Mouse (Mus musculus): ENCODE data around the gene Stambpl1. TPM values are rescaled to one million over a fixed set of nuclear protein-coding genes. Genes with fewer than 3 reads are reported as not detected.

Gene Stambpl1
- total and polyA plus RNA-seq, 2 experiments from 2014 or later = 7.4 to 9.4 TPM

DNA sequence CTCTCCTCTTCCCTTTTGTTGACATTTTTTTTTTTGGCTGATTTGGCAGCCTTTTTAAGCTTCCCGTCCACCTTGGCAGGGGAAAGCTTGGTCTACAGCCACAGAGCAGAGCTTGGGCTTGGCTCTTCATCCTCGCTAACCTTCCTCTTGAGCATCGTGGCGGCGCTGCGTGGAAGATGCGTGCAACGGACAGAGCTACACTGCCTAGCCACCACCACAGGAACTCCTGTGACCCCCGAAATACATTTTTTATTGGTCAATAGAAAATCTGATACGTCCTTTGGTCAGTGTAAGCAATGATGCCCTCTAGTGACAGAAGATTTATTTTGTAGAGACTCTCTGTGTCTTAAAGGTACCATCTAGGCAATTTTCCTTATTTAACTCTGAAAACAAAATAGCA is 92.4 kb downstream of the Stambpl1 start:
- peak; percentile 30 for DNase-seq (ENCODE audit: low spot score)
- TF ChIP-seq CTCF (IDR thresholded peaks at IDR 0.05; ENCODE audit: low read depth) (peak; percentile 47), EP300 (IDR thresholded peaks at IDR 0.05; ENCODE audit: low read depth) (no peak)
- no peak for ATAC-seq (ENCODE audit: insufficient read depth, low read depth)
- WGBS = 36% methylated on average over 10 of the region's 10 CpGs
- H3K9me3 ChIP-seq (replicated peaks; ENCODE audit: control insufficient read depth, low read length) = no peaks in the 10 kb centered on the region
- H3K4me1 ChIP-seq (ENCODE audit: control insufficient read depth, insufficient read depth) = no peaks in the 10 kb centered on the region
- no peak overlapping the region for H3K9ac ChIP-seq (replicated peaks; ENCODE audit: low read depth, low read length)
- H3K36me3 ChIP-seq (replicated peaks; ENCODE audit: control insufficient read depth, insufficient read depth, low read length) = no peaks in the 10 kb centered on the region
- H3K27me3 ChIP-seq (ENCODE audit: control insufficient read depth, insufficient read depth, low read length) = no peaks in the 10 kb centered on the region
- H3K27ac ChIP-seq (ENCODE audit: low read depth) = no peak overlapping the region
- H3K4me2 ChIP-seq (ENCODE audit: low read depth, low read length) = peak overlapping the region; percentile 58
- peak overlapping the region; percentile 25 for H3K4me3 ChIP-seq (ENCODE audit: low read depth, low read length)

DNA sequence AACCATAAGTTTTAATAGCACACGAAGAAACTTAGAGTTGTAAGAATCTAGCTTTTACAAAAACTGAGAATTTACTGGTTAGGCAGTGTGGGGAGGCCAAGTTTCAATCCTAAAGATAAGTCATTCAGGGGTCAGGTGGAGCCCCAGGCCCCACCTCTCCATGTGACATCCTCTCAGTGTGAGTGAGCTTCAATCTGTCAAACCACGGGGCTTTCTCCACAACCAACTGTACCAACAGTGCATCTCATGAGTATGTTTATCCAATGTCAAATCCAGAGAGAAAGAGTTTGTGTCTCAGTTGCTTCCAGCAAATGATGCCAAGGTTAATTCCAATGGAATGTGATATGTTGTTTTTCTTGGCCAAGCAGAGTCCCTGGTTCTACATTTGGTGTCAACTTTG is 92.8 kb downstream of the Stambpl1 start:
- no peak for ATAC-seq (ENCODE audit: insufficient read depth, low read depth)
- no peak overlapping the region for H3K4me2 ChIP-seq (ENCODE audit: low read depth, low read length)
- H3K27me3 ChIP-seq (ENCODE audit: control insufficient read depth, insufficient read depth, low read length) = no peaks in the 10 kb centered on the region
- H3K9me3 ChIP-seq (replicated peaks; ENCODE audit: control insufficient read depth, low read length) = no peaks in the 10 kb centered on the region
- no peak overlapping the region for H3K9ac ChIP-seq (replicated peaks; ENCODE audit: low read depth, low read length)
- TF ChIP-seq CTCF (IDR thresholded peaks at IDR 0.05; ENCODE audit: low read depth) = no peak
- H3K4me3 ChIP-seq (ENCODE audit: low read depth, low read length) = no peak overlapping the region
- H3K36me3 ChIP-seq (replicated peaks; ENCODE audit: control insufficient read depth, insufficient read depth, low read length) = no peaks in the 10 kb centered on the region
- DNase-seq (ENCODE audit: low spot score) = no peak
- no peaks in the 10 kb centered on the region for H3K4me1 ChIP-seq (ENCODE audit: control insufficient read depth, insufficient read depth)
- 33% methylated on average over 2 of the region's 2 CpGs for WGBS
- H3K27ac ChIP-seq (ENCODE audit: low read depth) = no peak overlapping the region

DNA sequence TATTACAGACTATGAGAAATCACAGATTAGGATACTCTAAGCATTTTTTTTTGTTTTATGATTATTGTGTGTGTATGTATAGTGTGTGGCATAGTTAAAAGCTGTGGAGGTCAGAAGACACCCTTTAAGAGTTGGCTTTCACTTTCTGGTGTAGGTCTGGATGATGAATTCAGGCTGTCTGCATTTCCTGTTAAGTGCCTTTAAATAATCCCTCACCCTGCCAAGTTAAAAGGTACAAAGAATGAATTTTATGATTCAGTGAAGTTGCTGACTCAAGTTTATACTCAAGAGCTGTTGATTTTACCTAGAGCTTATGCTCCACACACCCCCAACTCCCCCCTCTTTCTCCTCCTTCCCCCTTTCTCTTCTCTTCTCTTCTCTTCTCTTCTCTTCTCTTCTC is 95.2 kb downstream of the Stambpl1 start:
- ATAC-seq (ENCODE audit: insufficient read depth, low read depth) (no peak), DNase-seq (ENCODE audit: low spot score) (no peak)
- H3K4me3 ChIP-seq (ENCODE audit: low read depth, low read length) = no peak overlapping the region
- no peaks in the 10 kb centered on the region for H3K36me3 ChIP-seq (replicated peaks; ENCODE audit: control insufficient read depth, insufficient read depth, low read length)
- H3K9me3 ChIP-seq (replicated peaks; ENCODE audit: control insufficient read depth, low read length) = no peaks in the 10 kb centered on the region
- H3K27ac ChIP-seq (ENCODE audit: low read depth) = peak overlapping the region; percentile 30; the same call in 1 of the 2 replicates
- H3K4me1 ChIP-seq (ENCODE audit: control insufficient read depth, insufficient read depth) = peaks cover 5% of the 10 kb centered on the region
- H3K4me2 ChIP-seq (ENCODE audit: low read depth, low read length) = no peak overlapping the region
- H3K9ac ChIP-seq (replicated peaks; ENCODE audit: low read depth, low read length) = no peak overlapping the region
- H3K27me3 ChIP-seq (ENCODE audit: control insufficient read depth, insufficient read depth, low read length) = no peaks in the 10 kb centered on the region
- TF ChIP-seq CTCF (IDR thresholded peaks at IDR 0.05; ENCODE audit: low read depth) (no peak), EP300 (IDR thresholded peaks at IDR 0.05; ENCODE audit: low read depth) (no peak)

DNA sequence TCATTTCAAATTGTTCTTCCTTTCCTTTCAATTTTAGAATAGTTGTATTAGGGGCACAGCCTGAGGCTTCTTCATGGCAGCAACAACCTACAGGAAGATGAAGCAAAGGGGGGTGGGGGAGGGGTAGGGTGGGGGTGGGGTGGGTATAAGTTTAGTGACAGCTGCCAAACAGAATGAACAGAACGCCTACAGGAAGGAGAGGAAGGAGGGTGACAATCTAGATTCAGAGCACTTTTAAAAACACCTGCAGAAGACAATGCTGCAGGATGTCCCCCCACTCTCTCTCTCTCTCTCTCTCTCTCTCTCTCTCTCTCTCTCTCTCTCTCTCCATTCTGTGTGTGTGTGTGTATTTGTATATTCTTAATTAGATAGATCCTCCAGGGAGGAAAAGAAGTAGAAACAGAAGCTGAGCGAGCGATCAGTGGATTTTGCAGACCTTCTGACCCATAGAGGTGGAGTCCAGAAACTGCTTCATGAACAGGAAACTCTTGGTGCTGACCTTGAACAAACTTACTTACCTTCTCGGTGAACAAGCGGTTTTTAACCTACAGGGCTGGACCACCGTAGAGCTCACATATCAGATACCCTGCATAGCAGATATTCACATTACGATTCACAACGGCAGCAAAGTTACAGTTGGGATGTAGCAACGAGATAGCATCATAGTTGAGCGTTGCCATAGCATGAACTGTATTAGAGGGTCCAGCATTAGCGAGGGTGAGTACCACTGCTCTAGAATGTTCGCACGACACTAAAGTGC is 95.8 kb downstream of the Stambpl1 start:
- peaks cover 5% of the 10 kb centered on the region for H3K4me1 ChIP-seq (ENCODE audit: control insufficient read depth, insufficient read depth)
- no peaks in the 10 kb centered on the region for H3K36me3 ChIP-seq (replicated peaks; ENCODE audit: control insufficient read depth, insufficient read depth, low read length)
- no peak overlapping the region for H3K9ac ChIP-seq (replicated peaks; ENCODE audit: low read depth, low read length)
- ATAC-seq (ENCODE audit: insufficient read depth, low read depth) (no peak), DNase-seq (ENCODE audit: low spot score) (no peak)
- 65% methylated on average over 13 of the region's 13 CpGs for WGBS
- peak overlapping the region; percentile 30; the same call in 1 of the 2 replicates for H3K27ac ChIP-seq (ENCODE audit: low read depth)
- H3K9me3 ChIP-seq (replicated peaks; ENCODE audit: control insufficient read depth, low read length) = no peaks in the 10 kb centered on the region
- no peaks in the 10 kb centered on the region for H3K27me3 ChIP-seq (ENCODE audit: control insufficient read depth, insufficient read depth, low read length)
- H3K4me2 ChIP-seq (ENCODE audit: low read depth, low read length) = no peak overlapping the region; the same call in 1 of the 2 replicates
- no peak for TF ChIP-seq EP300 (IDR thresholded peaks at IDR 0.05; ENCODE audit: low read depth)
- no peak for TF ChIP-seq CTCF (IDR thresholded peaks at IDR 0.05; ENCODE audit: low read depth)
- no peak overlapping the region for H3K4me3 ChIP-seq (ENCODE audit: low read depth, low read length)

DNA sequence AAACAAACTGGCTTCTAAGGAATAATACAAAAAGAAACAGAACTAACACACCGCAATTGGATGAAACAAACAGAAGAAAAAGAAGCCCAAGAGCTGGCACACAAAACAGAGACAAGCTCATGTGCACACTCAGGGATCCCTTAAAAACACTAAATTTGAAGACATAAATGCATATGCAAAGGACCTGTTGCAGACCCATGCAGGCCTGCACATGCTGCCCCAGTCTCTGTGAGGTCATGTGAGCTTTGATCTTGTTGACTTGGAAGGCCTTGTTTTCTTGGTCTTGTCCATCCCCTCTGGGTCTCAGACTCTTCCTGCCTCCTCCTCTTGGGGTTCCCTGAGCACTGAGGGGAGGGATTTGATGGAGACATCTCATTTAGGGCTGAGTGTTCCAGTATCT is 96.7 kb downstream of the Stambpl1 start:
- no peak for DNase-seq (ENCODE audit: low spot score)
- H3K4me1 ChIP-seq (ENCODE audit: control insufficient read depth, insufficient read depth) = peaks cover 5% of the 10 kb centered on the region
- H3K27me3 ChIP-seq (ENCODE audit: control insufficient read depth, insufficient read depth, low read length) = no peaks in the 10 kb centered on the region
- no peak overlapping the region; the same call in 1 of the 2 replicates for H3K27ac ChIP-seq (ENCODE audit: low read depth)
- ATAC-seq (ENCODE audit: insufficient read depth, low read depth) = no peak
- 96% methylated on average over 1 of the region's 1 CpGs for WGBS
- no peak overlapping the region for H3K4me3 ChIP-seq (ENCODE audit: low read depth, low read length)
- H3K9me3 ChIP-seq (replicated peaks; ENCODE audit: control insufficient read depth, low read length) = no peaks in the 10 kb centered on the region
- no peak overlapping the region for H3K9ac ChIP-seq (replicated peaks; ENCODE audit: low read depth, low read length)
- no peak for TF ChIP-seq CTCF (IDR thresholded peaks at IDR 0.05; ENCODE audit: low read depth)
- no peak for TF ChIP-seq EP300 (IDR thresholded peaks at IDR 0.05; ENCODE audit: low read depth)
- H3K4me2 ChIP-seq (ENCODE audit: low read depth, low read length) = no peak overlapping the region
- no peaks in the 10 kb centered on the region for H3K36me3 ChIP-seq (replicated peaks; ENCODE audit: control insufficient read depth, insufficient read depth, low read length)

Other genes with a start within 250 kb of the Stambpl1 start
- not detected in 2 replicates for gene Lipf, start 231.0 kb upstream of the Stambpl1 start, total RNA-seq (2014; rRNA removed; ENCODE audit: low replicate concordance)
- gene Lipf, start 231.0 kb upstream of the Stambpl1 start, polyA plus RNA-seq (2015; fragmentation: Nextera tagmentation; extraction: Ambion mirVana) = not detected in 2 replicates
- gene Lipk, start 183.9 kb upstream of the Stambpl1 start, total RNA-seq (2014; rRNA removed; ENCODE audit: low replicate concordance) = not detected in 2 replicates
- not detected in 2 replicates for gene Lipk, start 183.9 kb upstream of the Stambpl1 start, polyA plus RNA-seq (2015; fragmentation: Nextera tagmentation; extraction: Ambion mirVana)
- gene Lipn, start 124.9 kb upstream of the Stambpl1 start, total RNA-seq (2014; rRNA removed; ENCODE audit: low replicate concordance) = not detected in 2 replicates
- not detected in 2 replicates for gene Lipn, start 124.9 kb upstream of the Stambpl1 start, polyA plus RNA-seq (2015; fragmentation: Nextera tagmentation; extraction: Ambion mirVana)
- not detected in 2 replicates for gene Lipm, start 91.3 kb upstream of the Stambpl1 start, total RNA-seq (2014; rRNA removed; ENCODE audit: low replicate concordance)
- gene Lipm, start 91.3 kb upstream of the Stambpl1 start, polyA plus RNA-seq (2015; fragmentation: Nextera tagmentation; extraction: Ambion mirVana) = not detected in 2 replicates
- 0.34 TPM in 1 of 2 replicates, not detected in the other for gene Ankrd22, start 26.2 kb upstream of the Stambpl1 start, total RNA-seq (2014; rRNA removed; ENCODE audit: low replicate concordance)
- not detected in 2 replicates for gene Ankrd22, start 26.2 kb upstream of the Stambpl1 start, polyA plus RNA-seq (2015; fragmentation: Nextera tagmentation; extraction: Ambion mirVana)
- gene Acta2, start 63.4 kb downstream of the Stambpl1 start, total RNA-seq (2014; rRNA removed; ENCODE audit: low replicate concordance) = 921 and 1,307 TPM in 2 replicates
- 1,041 and 1,327 TPM in 2 replicates for gene Acta2, start 63.4 kb downstream of the Stambpl1 start, polyA plus RNA-seq (2015; fragmentation: Nextera tagmentation; extraction: Ambion mirVana)
- 1.1 and 3.2 TPM in 2 replicates for gene Fas, start 98.4 kb downstream of the Stambpl1 start, total RNA-seq (2014; rRNA removed; ENCODE audit: low replicate concordance)
- 5.6 and 7.1 TPM in 2 replicates for gene Fas, start 98.4 kb downstream of the Stambpl1 start, polyA plus RNA-seq (2015; fragmentation: Nextera tagmentation; extraction: Ambion mirVana)